Mouse (Mus musculus) limb, embryonic 13.5 days (tissue): Measurements from ENCODE around the gene Spata22. TPM values are rescaled to one million over a fixed set of nuclear protein-coding genes. Genes with fewer than 3 reads are reported as not detected.
A peak's percentile ranks its signal among the peaks of the same experiment; 100 is the strongest.

ENCODE experiments used
- ATAC-seq: fragments of 200-750 bp; cut with Nextera tagmentation; 2 replicates; pipeline ENCODE4 v1.8.0; 2017; ENCODE audit warnings: low read depth, moderate number of reproducible peaks, moderate TSS enrichment; ENCODE audit not compliant: low FRiP score
- H3K27ac ChIP-seq: fragments of 300-500 bp; sonication (generic); 2 replicates; pipeline ENCODE4 v1.5.1; 2015; ENCODE audit warnings: inconsistent platforms, mild to moderate bottlenecking, moderate library complexity
- H3K27me3 ChIP-seq: fragments of 300-500 bp; sonication (generic); 2 replicates; pipeline ENCODE4 v1.6.1; 2015; ENCODE audit warnings: mild to moderate bottlenecking, inconsistent platforms
- H3K36me3 ChIP-seq: fragments of 300-500 bp; sonication (generic); 2 replicates; pipeline ENCODE4 v1.6.1; 2015; ENCODE audit warnings: inconsistent platforms, mild to moderate bottlenecking, moderate library complexity
- H3K4me1 ChIP-seq: fragments of 300-500 bp; sonication (generic); 2 replicates; pipeline ENCODE4 v1.6.1; 2015; ENCODE audit warnings: inconsistent platforms
- H3K4me2 ChIP-seq: fragments of 300-500 bp; sonication (generic); replicated peaks from 2 replicates; pipeline ENCODE4 v1.6.1; 2015; ENCODE audit warnings: inconsistent platforms, mild to moderate bottlenecking, moderate library complexity
- H3K4me3 ChIP-seq: fragments of 300-500 bp; sonication (generic); 2 replicates; pipeline ENCODE4 v1.5.1; 2015; ENCODE audit warnings: moderate library complexity, mild to moderate bottlenecking, inconsistent platforms
- H3K9ac ChIP-seq: fragments of 300-500 bp; sonication (generic); 2 replicates; pipeline ENCODE4 v1.6.1; 2015; ENCODE audit warnings: mild to moderate bottlenecking, inconsistent platforms
- H3K9me3 ChIP-seq: fragments of 300-500 bp; sonication (generic); 2 replicates; pipeline ENCODE4 v1.6.1; 2016; ENCODE audit warnings: inconsistent platforms
- WGBS: fragments of 180-500 bp; shearing (Covaris S2); methylation state at CpG from one replicate; pipeline ENCODE4 v1.1.7; 2015; 5-methylcytosine and 5-hydroxymethylcytosine counted together
- polyA plus RNA-seq: library from polyadenylated mRNA; unstranded; fragments of >200 nt; fragmentation: Nextera tagmentation; extraction: Ambion mirVana; gene quantifications from 2 replicates; pipeline ENCODE4 v1.2.1, GENCODE M21; 2015

Gene Spata22
- polyA plus RNA-seq, 1 experiment from 2014 or later: not detected

GRCm38 (mm10) chr11:73326485-73326886, 3.1 kb upstream of the Spata22 start:
- H3K4me2 ChIP-seq: peak overlapping the region; percentile 49
- 18% methylated on average over 12 of the region's 12 CpGs for WGBS
- H3K27ac ChIP-seq: no peak overlapping the region
- H3K27me3 ChIP-seq: no peaks in the 10 kb centered on the region
- H3K4me3 ChIP-seq: 0 out of 2 replicates have a peak overlapping the region, but pooled peaks have one; percentile 5
- peaks cover 5% of the 10 kb centered on the region for H3K4me1 ChIP-seq
- H3K9me3 ChIP-seq: no peaks in the 10 kb centered on the region
- H3K9ac ChIP-seq: no peak overlapping the region
- no peaks in the 10 kb centered on the region for H3K36me3 ChIP-seq
- no peak for ATAC-seq

- Histone ChIP-seq H3K9ac (no peak overlapping the region), H3K36me3 (no peaks in the 10 kb centered on the region), H3K9me3 (no peaks in the 10 kb centered on the region), H3K27me3 (no peaks in the 10 kb centered on the region), H3K4me2 (no peak overlapping the region), H3K27ac (no peak overlapping the region), H3K4me3 (no peak overlapping the region), H3K4me1 (peaks cover 5% of the 10 kb centered on the region)
- ATAC-seq: no peak
- 73% methylated on average over 4 of the region's 4 CpGs for WGBS
These were observed 2.2 kb upstream of the Spata22 start for GRCm38 (mm10) chr11:73327361-73327760.

- Histone ChIP-seq H3K27ac (no peak overlapping the region), H3K9ac (no peak overlapping the region), H3K36me3 (no peaks in the 10 kb centered on the region), H3K4me1 (no peaks in the 10 kb centered on the region), H3K9me3 (no peaks in the 10 kb centered on the region; the same call in 1 of the 2 replicates), H3K27me3 (no peaks in the 10 kb centered on the region), H3K4me3 (no peak overlapping the region), H3K4me2 (no peak overlapping the region)
- no peak for ATAC-seq
- WGBS: 72% methylated on average over 2 of the region's 2 CpGs
These were observed 3.8 kb downstream of the Spata22 start for GRCm38 (mm10) chr11:73333357-73333756.

GRCm38 (mm10) chr11:73336919-73337318, 7.4 kb downstream of the Spata22 start:
- 80% methylated on average over 4 of the region's 4 CpGs for WGBS
- Histone ChIP-seq H3K9ac (no peak overlapping the region), H3K27me3 (no peaks in the 10 kb centered on the region), H3K36me3 (no peaks in the 10 kb centered on the region), H3K27ac (no peak overlapping the region), H3K9me3 (no peaks in the 10 kb centered on the region; the same call in 1 of the 2 replicates), H3K4me2 (no peak overlapping the region), H3K4me3 (no peak overlapping the region), H3K4me1 (no peaks in the 10 kb centered on the region)
- no peak for ATAC-seq

- H3K27ac ChIP-seq: no peak within 1 kb of the TSS
- no peaks in the 10 kb centered on the region for H3K9me3 ChIP-seq
- WGBS: 45% methylated on average over 3 of the region's 3 CpGs
- H3K4me1 ChIP-seq: no peaks in the 10 kb centered on the region
- no peak within 1 kb of the TSS for H3K4me2 ChIP-seq
- no peak for ATAC-seq
- H3K9ac ChIP-seq: no peak within 1 kb of the TSS
- no peaks in the 10 kb centered on the region for H3K27me3 ChIP-seq
- H3K36me3 ChIP-seq: no peaks in the 10 kb centered on the region
- no peak within 1 kb of the TSS for H3K4me3 ChIP-seq
These were observed 20.9 kb downstream of the Spata22 start, which contains the start of gene Olfr20 for GRCm38 (mm10) chr11:73350483-73350882. Olfr20 (plus strand) TSS chr11:73350783.

GRCm38 (mm10) chr11:73370946-73371345, 41.4 kb downstream of the Spata22 start, which contains the start of gene Olfr376:
Olfr376 (plus strand) TSS chr11:73371246.
- WGBS: 82% methylated on average over 2 of the region's 2 CpGs
- no peak for ATAC-seq
- no peak within 1 kb of the TSS for H3K4me3 ChIP-seq

GRCm38 (mm10) chr11:73395374-73395773, 65.8 kb downstream of the Spata22 start:
- ATAC-seq: no peak
- H3K4me2 ChIP-seq: no peak overlapping the region
- 65% methylated on average over 4 of the region's 4 CpGs for WGBS
- H3K4me3 ChIP-seq: no peak overlapping the region
- no peaks in the 10 kb centered on the region for H3K9me3 ChIP-seq
- no peaks in the 10 kb centered on the region for H3K4me1 ChIP-seq
- no peaks in the 10 kb centered on the region for H3K27me3 ChIP-seq
- H3K9ac ChIP-seq: no peak overlapping the region
- no peak overlapping the region for H3K27ac ChIP-seq
- H3K36me3 ChIP-seq: no peaks in the 10 kb centered on the region

More at GRCm38 (mm10) chr11:73370946-73371345, 41.4 kb downstream of the Spata22 start, which contains the start of gene Olfr376:
- no peak within 1 kb of the TSS for H3K27ac ChIP-seq
- H3K9me3 ChIP-seq: no peaks in the 10 kb centered on the region
- no peak within 1 kb of the TSS for H3K9ac ChIP-seq
- H3K4me1 ChIP-seq: no peaks in the 10 kb centered on the region
- H3K4me2 ChIP-seq: no peak within 1 kb of the TSS
- H3K36me3 ChIP-seq: no peaks in the 10 kb centered on the region
- H3K27me3 ChIP-seq: no peaks in the 10 kb centered on the region

Other genes starting within 250 kb of the Spata22 start
- 0.32 and 0.57 TPM in 2 replicates for gene Itgae, start 239.2 kb upstream of the Spata22 start, polyA plus RNA-seq
- 14.5 and 15.5 TPM in 2 replicates for gene Haspin, start 191.4 kb upstream of the Spata22 start, polyA plus RNA-seq
- 0.70 and 0.89 TPM in 2 replicates for gene P2rx5, start 169.3 kb upstream of the Spata22 start, polyA plus RNA-seq
- 96.7 and 98.9 TPM in 2 replicates for gene Emc6, start 152.7 kb upstream of the Spata22 start, polyA plus RNA-seq
- gene Tax1bp3, start 152.7 kb upstream of the Spata22 start, polyA plus RNA-seq: 244 and 248 TPM in 2 replicates
- 26.0 and 26.3 TPM in 2 replicates for gene Ctns, start 130.7 kb upstream of the Spata22 start, polyA plus RNA-seq
- 1.9 and 2.6 TPM in 2 replicates for gene Shpk, start 130.3 kb upstream of the Spata22 start, polyA plus RNA-seq
- gene Trpv1, start 95.4 kb upstream of the Spata22 start, polyA plus RNA-seq: 0.05 and 0.17 TPM in 2 replicates
- gene Trpv3, start 62.4 kb upstream of the Spata22 start, polyA plus RNA-seq: 0.09 and 0.14 TPM in 2 replicates
- 1.0 and 1.2 TPM in 2 replicates for gene Aspa, start 145 bp upstream of the Spata22 start, polyA plus RNA-seq
- not detected in 2 replicates for gene Gm49340, start within 50 bp of the Spata22 start, polyA plus RNA-seq
- not detected in 2 replicates for gene Olfr20, start 21.0 kb downstream of the Spata22 start, polyA plus RNA-seq
- not detected in 2 replicates for gene Olfr376, start 41.5 kb downstream of the Spata22 start, polyA plus RNA-seq
- not detected in 2 replicates for gene Olfr1, start 69.9 kb downstream of the Spata22 start, polyA plus RNA-seq
- gene Olfr378, start 98.7 kb downstream of the Spata22 start, polyA plus RNA-seq: not detected in 2 replicates
- not detected in 2 replicates for gene Olfr380, start 127.8 kb downstream of the Spata22 start, polyA plus RNA-seq
- gene Olfr381, start 161.9 kb downstream of the Spata22 start, polyA plus RNA-seq: not detected in 2 replicates
- not detected in 2 replicates for gene Olfr382, start 187.5 kb downstream of the Spata22 start, polyA plus RNA-seq